Mouse (Mus musculus) A20 (cell line): Measurements from ENCODE around the gene Npl.

Source experiments
- DNase-seq: peaks from one replicate; pipeline ENCODE4 v3.0.0-alpha.2; 2011; ENCODE audit warnings: low read depth, low spot score

The Npl gene

GRCm38 (mm10) chr1:153549536-153550199 is at the start of gene Npl:
Gene Npl, minus strand, starts transcription at chr1:153550045.
- DNase-seq: no peak

- no peak for DNase-seq
Observed at GRCm38 (mm10) chr1:153599302-153600045, 49.6 kb upstream of the Npl start.

GRCm38 (mm10) chr1:153598773-153599172 is 48.9 kb upstream of the Npl start:
- DNase-seq: no peak

GRCm38 (mm10) chr1:153593678-153594077 is 43.8 kb upstream of the Npl start:
- no peak for DNase-seq

GRCm38 (mm10) chr1:153590176-153590734 is 40.4 kb upstream of the Npl start:
- no peak for DNase-seq

GRCm38 (mm10) chr1:153587956-153588355 is 38.1 kb upstream of the Npl start:
- DNase-seq: no peak

- no peak for DNase-seq
Observed at GRCm38 (mm10) chr1:153586826-153587225, 37.0 kb upstream of the Npl start.

- DNase-seq: no peak
Observed at GRCm38 (mm10) chr1:153585752-153586151, 35.9 kb upstream of the Npl start.

GRCm38 (mm10) chr1:153583189-153583588 is 33.3 kb upstream of the Npl start:
- peak; percentile 54 for DNase-seq

GRCm38 (mm10) chr1:153574730-153575129 is 24.9 kb upstream of the Npl start:
- DNase-seq: no peak

GRCm38 (mm10) chr1:153572271-153573043 is 22.6 kb upstream of the Npl start:
- DNase-seq: no peak

- no peak for DNase-seq
Observed at GRCm38 (mm10) chr1:153565701-153566100, 15.9 kb upstream of the Npl start.

- DNase-seq: no peak
Observed at GRCm38 (mm10) chr1:153564701-153565100, 14.9 kb upstream of the Npl start.

- peak; percentile 42 for DNase-seq
Observed at GRCm38 (mm10) chr1:153563675-153564074, 13.8 kb upstream of the Npl start.

GRCm38 (mm10) chr1:153560805-153561204 is 11.0 kb upstream of the Npl start:
- DNase-seq: no peak

GRCm38 (mm10) chr1:153559701-153560100 is 9.9 kb upstream of the Npl start:
- DNase-seq: no peak

GRCm38 (mm10) chr1:153559126-153559647 is 9.3 kb upstream of the Npl start:
- DNase-seq: peak; percentile 86

GRCm38 (mm10) chr1:153556896-153557295 is 7.1 kb upstream of the Npl start:
- DNase-seq: peak; percentile 39

GRCm38 (mm10) chr1:153556202-153556601 is 6.4 kb upstream of the Npl start:
- no peak for DNase-seq

- peak; percentile 58 for DNase-seq
Observed at GRCm38 (mm10) chr1:153550814-153551213, 969 bp upstream of the Npl start.

- no peak for DNase-seq
Observed at GRCm38 (mm10) chr1:153547555-153547954, 2.3 kb downstream of the Npl start.

GRCm38 (mm10) chr1:153545196-153545595 is 4.6 kb downstream of the Npl start:
- DNase-seq: no peak
